Mouse (Mus musculus) brain, embryonic 14.5 days (tissue): ENCODE measurements around the gene Pabpc4. TPM values are rescaled to one million over a fixed set of nuclear protein-coding genes. Genes with fewer than 3 reads are reported as not detected.
A peak's percentile ranks its signal among the peaks of the same experiment; 100 is the strongest.
"Not testable (repeated sequence)": the region's sequence is repeated elsewhere in the genome, so short reads cannot be mapped to it uniquely, and the experiment has no call there.

ENCODE experiments used
- DNase-seq: peaks from one replicate; pipeline ENCODE4 v3.0.0-alpha.2; 2011; ENCODE audit warnings: low read depth
- CTCF ChIP-seq: fragments of 200-500 bp; IDR thresholded peaks from 2 replicates; pipeline ENCODE4 v1.5.1; 2012; ENCODE audit warnings: inconsistent platforms, mild to moderate bottlenecking, moderate library complexity, borderline replicate concordance; ENCODE audit not compliant: insufficient read depth, insufficient read length; ENCODE audit errors: extremely low read depth
- POLR2A ChIP-seq: fragments of 200-500 bp; IDR thresholded peaks from 2 replicates; pipeline ENCODE4 v1.6.1; 2012; ENCODE audit warnings: mild to moderate bottlenecking, inconsistent platforms, borderline replicate concordance; ENCODE audit not compliant: poor library complexity, insufficient read depth, insufficient read length, severe bottlenecking; ENCODE audit errors: extremely low read depth
- polyA plus RNA-seq: library from polyadenylated mRNA; depleted of rRNA; stranded (reverse); fragments of >200 nt; gene quantifications from 2 replicates; pipeline ENCODE4 v1.2.3, GENCODE M21; 2012

The Pabpc4 gene
- polyA plus RNA-seq, 1 experiment = 85.0 TPM

GRCm38 (mm10) chr4:123271063-123271462 lies 8.9 kb downstream of the Pabpc4 start:
- TF ChIP-seq CTCF = no peak
- TF ChIP-seq POLR2A = no peak
- no peak for DNase-seq

GRCm38 (mm10) chr4:123280117-123280516 lies 18.0 kb downstream of the Pabpc4 start:
- TF ChIP-seq CTCF = no peak

GRCm38 (mm10) chr4:123282500-123282899 lies 20.3 kb downstream of the Pabpc4 start:
- DNase-seq = peak; percentile 94
- TF ChIP-seq CTCF = peak; percentile 84
- peak; percentile 59; the same call in 1 of the 2 replicates for TF ChIP-seq POLR2A

More at GRCm38 (mm10) chr4:123280117-123280516, 18.0 kb downstream of the Pabpc4 start:
- DNase-seq = no peak

DNA sequence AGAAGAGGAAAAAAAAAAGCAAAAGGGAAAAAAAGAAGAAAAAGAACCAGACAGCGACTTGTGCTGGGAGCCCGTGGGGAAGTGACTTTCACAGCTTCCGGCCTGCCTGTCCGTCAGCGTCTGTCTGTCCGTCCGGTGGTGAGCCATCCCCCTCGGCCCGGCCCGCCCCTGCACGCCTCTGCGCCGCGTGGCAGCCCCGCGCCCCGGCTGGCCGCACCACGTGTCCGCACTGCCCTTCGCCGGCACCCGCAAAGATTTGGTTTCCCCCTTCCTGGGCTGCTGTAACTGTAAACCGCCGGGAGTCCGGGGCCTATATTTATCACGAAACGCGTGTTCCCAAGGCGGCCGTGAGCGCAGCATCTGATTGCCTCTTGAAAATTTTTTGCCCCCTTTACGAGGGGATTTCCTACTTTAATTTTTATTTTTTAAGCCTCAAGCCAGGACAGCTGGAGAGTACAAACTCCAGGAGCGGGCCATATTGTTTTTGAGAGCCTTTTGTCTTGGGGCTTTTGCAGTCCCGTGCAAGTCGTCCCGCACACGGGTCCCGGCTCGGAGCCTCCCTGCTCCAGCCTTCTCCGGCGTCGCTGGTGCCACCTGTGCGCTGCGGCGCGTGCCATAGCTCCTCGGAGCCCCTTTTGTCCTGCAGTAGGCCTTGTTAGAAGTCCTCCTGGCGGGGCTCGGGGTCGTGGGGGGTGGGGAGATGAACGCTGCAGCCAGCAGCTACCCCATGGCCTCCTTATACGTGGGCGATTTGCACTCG lies 20.9 kb downstream of the Pabpc4 start:
- peak; percentile 33 for DNase-seq

GRCm38 (mm10) chr4:123283675-123284064 lies 21.5 kb downstream of the Pabpc4 start:
- peak; percentile 23 for DNase-seq

DNA sequence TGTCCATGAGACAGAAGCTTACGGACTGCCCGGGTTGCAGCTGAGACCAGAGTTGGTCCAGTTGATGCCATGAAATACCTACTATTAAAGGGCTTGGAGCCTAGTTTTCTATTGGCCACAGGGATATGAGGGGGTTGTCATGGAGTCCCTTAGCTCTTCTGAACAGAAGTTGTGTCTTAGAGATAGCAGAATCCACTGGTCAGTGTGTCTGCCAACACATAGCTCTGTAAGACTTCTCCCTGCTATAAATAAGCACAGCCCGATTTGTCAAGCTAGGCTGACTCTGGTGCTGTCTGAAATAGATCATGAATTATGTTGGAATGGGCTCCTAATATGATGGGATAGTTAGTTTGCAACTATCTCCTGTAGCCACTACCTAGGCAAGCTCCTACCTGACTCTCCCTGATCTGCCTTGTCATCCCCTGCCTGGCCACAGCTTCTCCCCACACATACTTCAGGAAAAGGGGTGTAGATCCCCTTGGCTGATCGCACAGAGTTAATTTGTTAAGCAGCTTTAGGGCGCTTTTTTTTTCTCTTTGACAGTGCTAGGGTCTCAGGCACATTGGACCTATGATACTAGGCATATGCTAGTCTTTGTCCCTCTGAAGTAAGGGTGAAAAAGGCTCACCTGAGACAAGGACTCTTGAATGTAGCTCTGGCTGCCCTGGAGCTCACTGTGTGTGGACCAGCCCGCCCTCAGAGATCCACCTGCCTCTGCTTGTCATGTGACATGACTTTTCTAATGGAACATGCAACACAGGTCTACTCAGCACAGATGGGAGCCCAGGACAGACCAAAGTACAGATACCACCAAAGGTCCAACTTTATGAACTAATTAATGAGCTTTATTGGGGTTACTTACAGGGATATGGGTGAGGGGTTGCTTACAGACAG lies 22.8 kb downstream of the Pabpc4 start:
- TF ChIP-seq POLR2A = no peak

DNA sequence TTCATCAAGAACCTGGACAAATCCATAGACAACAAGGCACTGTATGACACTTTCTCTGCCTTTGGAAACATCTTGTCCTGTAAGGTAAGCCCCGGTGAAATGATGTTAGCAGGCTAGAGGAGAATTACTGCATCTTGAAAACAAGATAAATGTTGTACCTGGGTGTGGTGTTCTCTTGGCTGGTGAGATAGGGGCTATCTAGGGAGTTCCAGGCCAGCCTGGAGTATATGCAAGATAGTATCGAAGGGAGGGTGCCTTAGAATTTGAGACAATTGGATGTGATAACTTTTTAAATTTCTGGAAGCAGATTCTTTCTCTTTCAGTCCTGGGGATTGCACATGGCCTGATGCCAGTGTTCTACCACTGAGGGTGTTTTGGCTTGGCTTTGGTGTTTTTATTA lies 24.6 kb downstream of the Pabpc4 start:
- DNase-seq = no peak
- TF ChIP-seq POLR2A (no peak), CTCF (no peak)

More for the DNA sequence above, 22.8 kb downstream of the Pabpc4 start:
- DNase-seq = no peak

DNA sequence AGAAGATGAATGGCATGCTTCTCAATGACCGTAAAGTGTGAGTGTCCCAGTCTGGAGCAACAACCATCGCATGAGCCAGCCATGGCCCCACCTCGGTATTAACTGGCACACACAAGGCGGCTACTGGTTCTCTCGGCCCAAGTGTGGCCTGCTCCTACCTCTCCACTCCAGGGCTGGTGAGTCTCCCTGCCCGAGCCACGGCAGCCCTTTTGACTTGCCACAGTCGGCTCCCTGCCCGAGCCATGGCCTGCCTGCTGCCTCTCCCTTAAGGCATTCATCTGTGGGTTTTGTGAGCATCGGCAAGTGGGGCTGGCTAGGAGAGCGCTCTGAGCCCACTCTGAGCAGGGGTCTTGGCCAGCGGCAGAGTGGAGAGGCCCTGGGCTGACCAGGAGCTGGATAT lies 26.9 kb downstream of the Pabpc4 start:
- no peak for DNase-seq
- no peak for TF ChIP-seq CTCF
- TF ChIP-seq POLR2A = no peak

DNA sequence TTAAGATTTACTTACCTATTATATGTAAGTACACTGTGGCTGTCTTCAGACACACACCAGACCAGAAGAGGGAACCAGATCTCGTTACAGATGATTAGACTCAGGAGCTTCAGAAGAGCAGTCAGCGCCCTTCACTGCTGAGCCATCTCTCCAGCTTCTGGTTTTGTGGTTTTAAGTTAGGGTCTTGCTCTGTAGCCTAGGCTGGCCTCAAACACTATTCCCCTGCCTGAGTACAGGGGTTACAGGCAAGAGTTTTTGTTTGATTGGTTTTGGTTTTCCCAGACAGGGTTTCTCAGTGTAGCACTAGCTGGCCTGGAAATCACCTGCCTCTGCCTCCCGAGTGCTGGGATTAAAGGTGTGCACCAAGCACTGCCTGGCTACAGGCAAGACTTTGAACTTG lies 30.2 kb downstream of the Pabpc4 start:
- DNase-seq = no peak

GRCm38 (mm10) chr4:123292989-123293388 lies 30.8 kb downstream of the Pabpc4 start:
- no peak for DNase-seq
- TF ChIP-seq POLR2A = no peak
- no peak for TF ChIP-seq CTCF

More for the DNA sequence above, 30.2 kb downstream of the Pabpc4 start:
- TF ChIP-seq CTCF (no peak), POLR2A (no peak)

DNA sequence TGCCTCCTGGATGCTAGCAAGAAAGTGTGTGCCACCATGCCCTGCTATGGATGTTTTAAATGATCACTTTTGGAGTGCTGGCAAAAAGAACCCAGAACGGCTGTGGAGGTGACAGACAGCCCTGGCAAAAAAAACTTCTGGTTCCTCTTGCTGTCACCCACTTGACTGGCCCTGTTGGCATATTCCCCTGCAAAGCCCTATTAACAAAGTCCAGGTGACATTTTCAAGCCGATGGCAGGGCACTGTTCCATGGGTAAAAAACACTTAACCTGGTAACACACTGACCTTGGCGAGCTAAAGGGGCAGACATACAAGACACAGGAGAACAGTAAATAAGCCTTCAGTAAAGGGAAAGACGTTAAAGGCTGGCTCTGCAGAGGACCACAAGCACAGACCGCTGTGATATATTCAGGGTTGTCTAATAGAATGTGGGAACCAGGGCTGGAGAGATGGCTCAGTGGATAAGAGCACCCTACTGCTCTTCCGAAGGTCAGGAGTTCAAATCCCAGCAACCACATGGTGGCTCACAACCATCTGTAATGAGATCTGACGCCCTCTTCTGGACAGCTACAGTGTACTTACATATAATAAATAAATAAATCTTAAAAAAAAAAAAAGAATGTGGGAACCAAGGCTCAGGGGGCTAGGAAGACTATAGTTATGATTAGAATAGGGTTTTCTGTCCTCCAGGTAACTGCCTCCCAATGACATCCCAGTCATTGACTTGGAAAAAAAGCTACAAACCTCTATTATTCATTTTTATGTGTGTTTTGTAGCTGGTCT lies 31.7 kb downstream of the Pabpc4 start:
- TF ChIP-seq POLR2A (no peak), CTCF (no peak)
- DNase-seq = no peak

- DNase-seq = not testable (repeated sequence)
Observed at GRCm38 (mm10) chr4:123295026-123295425, 32.9 kb downstream of the Pabpc4 start.
